Mouse (Mus musculus) hindbrain, postnatal 0 days (tissue): ENCODE measurements around the gene Trim11. TPM values are rescaled to one million over a fixed set of nuclear protein-coding genes. Genes with fewer than 3 reads are reported as not detected.
A peak's percentile ranks its signal among the peaks of the same experiment; 100 is the strongest.

Source experiments
- ATAC-seq: fragments of 200-750 bp; cut with Nextera tagmentation; 2 replicates; pipeline ENCODE4 v1.8.0; 2017; ENCODE audit warnings: mild to moderate bottlenecking, moderate TSS enrichment, moderate library complexity
- DNase-seq: peaks from one replicate; pipeline ENCODE4 v3.0.0-alpha.2; 2015; ENCODE audit warnings: low spot score
- H3K27ac ChIP-seq: fragments of 300-500 bp; sonication (generic); 2 replicates; pipeline ENCODE4 v1.5.1; 2014; ENCODE audit warnings: mild to moderate bottlenecking
- H3K27me3 ChIP-seq: fragments of 300-500 bp; sonication (generic); 2 replicates; pipeline ENCODE4 v1.6.1; 2014; ENCODE audit warnings: low read length, mixed read lengths; ENCODE audit not compliant: insufficient read depth
- H3K36me3 ChIP-seq: fragments of 300-500 bp; sonication (generic); 2 replicates; pipeline ENCODE4 v1.6.1; 2014; ENCODE audit warnings: low read length, mixed read lengths; ENCODE audit not compliant: insufficient read depth
- H3K4me1 ChIP-seq: fragments of 300-500 bp; sonication (generic); 2 replicates; pipeline ENCODE4 v1.6.1; 2014; ENCODE audit warnings: antibody characterized with exemption, low read length, mixed read lengths; ENCODE audit not compliant: insufficient read depth
- H3K4me2 ChIP-seq: fragments of 300-500 bp; sonication (generic); 2 replicates; pipeline ENCODE4 v1.6.1; 2014; ENCODE audit warnings: low read depth, mild to moderate bottlenecking, low read length, moderate library complexity, mixed read lengths
- H3K4me3 ChIP-seq: fragments of 300-500 bp; sonication (generic); 2 replicates; pipeline ENCODE4 v1.5.1; 2014; ENCODE audit warnings: low read length
- H3K9ac ChIP-seq: fragments of 300-500 bp; sonication (generic); replicated peaks from 2 replicates; pipeline ENCODE4 v1.6.1; 2014; ENCODE audit warnings: mild to moderate bottlenecking, low read length, moderate library complexity, mixed read lengths
- H3K9me3 ChIP-seq: fragments of 300-500 bp; sonication (generic); 2 replicates; pipeline ENCODE4 v1.6.1; 2016; ENCODE audit warnings: low read length, mixed read lengths
- CTCF ChIP-seq: IDR thresholded peaks from 2 replicates; pipeline ENCODE4 v1.5.1; 2016; ENCODE audit warnings: antibody characterized with exemption, control low read depth, low read depth
- WGBS: fragments of 180-500 bp; shearing (Covaris S2); extraction: QIAGEN DNeasy Blood & Tissue Kit; methylation state at CpG from one replicate; pipeline ENCODE4 v1.1.7; 2014; 5-methylcytosine and 5-hydroxymethylcytosine counted together
- polyA plus RNA-seq: library from polyadenylated mRNA; unstranded; fragments of >200 nt; fragmentation: Nextera tagmentation; extraction: Ambion mirVana; gene quantifications from 2 replicates; pipeline ENCODE4 v1.2.1, GENCODE M21; 2015
- total RNA-seq: library from RNA; depleted of rRNA; stranded (reverse); fragments of >200 nt; gene quantifications from 2 replicates; pipeline ENCODE4 v1.2.3, GENCODE M21; 2014

Trim11 gene
- total and polyA plus RNA-seq, 2 experiments from 2014 or later = 14.1 to 31.7 TPM

GRCm38 (mm10) chr11:58938322-58939087, 39.4 kb upstream of the Trim11 start, which contains the start of gene Rnf187:
TSS of gene Rnf187 (minus strand) at chr11:58938916.
- Histone ChIP-seq H3K4me3 (peak within 1 kb of the TSS; percentile 94), H3K27ac (peak within 1 kb of the TSS; percentile 97), H3K9ac (peak within 1 kb of the TSS; percentile 98), H3K36me3 (peaks cover 21% of the 10 kb centered on the region; the same call in 1 of the 2 replicates), H3K4me1 (peaks cover 12% of the 10 kb centered on the region; the same call in 1 of the 2 replicates), H3K27me3 (no peaks in the 10 kb centered on the region), H3K4me2 (peak within 1 kb of the TSS; percentile 87), H3K9me3 (no peaks in the 10 kb centered on the region)
- DNase-seq = peak; percentile 97
- 1% methylated on average over 70 of the region's 95 CpGs for WGBS
- TF ChIP-seq CTCF = no peak
- ATAC-seq = peak; percentile 97

GRCm38 (mm10) chr11:58939088-58939439, 38.8 kb upstream of the Trim11 start:
- peak overlapping the region; percentile 98 for H3K9ac ChIP-seq
- peak; percentile 36; the same call in 1 of the 2 replicates for TF ChIP-seq CTCF
- H3K36me3 ChIP-seq = peaks cover 16% of the 10 kb centered on the region; the same call in 1 of the 2 replicates
- peak overlapping the region; percentile 94 for H3K4me3 ChIP-seq
- no peak for ATAC-seq
- WGBS = 13% methylated on average over 6 of the region's 6 CpGs
- H3K27ac ChIP-seq = peak overlapping the region; percentile 97
- H3K27me3 ChIP-seq = no peaks in the 10 kb centered on the region
- H3K9me3 ChIP-seq = no peaks in the 10 kb centered on the region
- H3K4me1 ChIP-seq = peaks cover 12% of the 10 kb centered on the region; the same call in 1 of the 2 replicates
- peak overlapping the region; percentile 87 for H3K4me2 ChIP-seq
- no peak for DNase-seq

- Histone ChIP-seq H3K4me1 (no peaks in the 10 kb centered on the region), H3K4me2 (no peak overlapping the region), H3K9me3 (no peaks in the 10 kb centered on the region), H3K27ac (no peak overlapping the region), H3K4me3 (no peak overlapping the region), H3K36me3 (no peaks in the 10 kb centered on the region), H3K27me3 (no peaks in the 10 kb centered on the region), H3K9ac (no peak overlapping the region)
- ATAC-seq (no peak), DNase-seq (no peak)
- WGBS = 75% methylated on average over 5 of the region's 5 CpGs
- TF ChIP-seq CTCF = no peak
Observed at GRCm38 (mm10) chr11:58944136-58944535, 33.8 kb upstream of the Trim11 start.

GRCm38 (mm10) chr11:58947306-58947705, 30.6 kb upstream of the Trim11 start:
- no peak for TF ChIP-seq CTCF
- Histone ChIP-seq H3K36me3 (no peaks in the 10 kb centered on the region), H3K9ac (peak overlapping the region; percentile 80), H3K4me1 (no peaks in the 10 kb centered on the region), H3K27ac (peak overlapping the region; percentile 97), H3K27me3 (no peaks in the 10 kb centered on the region), H3K4me2 (peak overlapping the region; percentile 68), H3K9me3 (no peaks in the 10 kb centered on the region), H3K4me3 (peak overlapping the region; percentile 56; the same call in 1 of the 2 replicates)
- DNase-seq = no peak
- ATAC-seq = no peak
- 76% methylated on average over 3 of the region's 3 CpGs for WGBS

GRCm38 (mm10) chr11:58947798-58948528, 29.9 kb upstream of the Trim11 start:
- Histone ChIP-seq H3K4me1 (no peaks in the 10 kb centered on the region), H3K9me3 (no peaks in the 10 kb centered on the region), H3K27me3 (no peaks in the 10 kb centered on the region), H3K4me2 (peak overlapping the region; percentile 68), H3K9ac (peak overlapping the region; percentile 80), H3K4me3 (peak overlapping the region; percentile 56), H3K27ac (peak overlapping the region; percentile 97), H3K36me3 (no peaks in the 10 kb centered on the region)
- peak; percentile 80 for DNase-seq
- ATAC-seq = peak; percentile 75
- TF ChIP-seq CTCF = peak; percentile 13; the same call in 1 of the 2 replicates
- 7% methylated on average over 23 of the region's 23 CpGs for WGBS

- Histone ChIP-seq H3K36me3 (no peaks in the 10 kb centered on the region), H3K27me3 (no peaks in the 10 kb centered on the region), H3K4me2 (peak within 1 kb of the TSS; percentile 68), H3K4me3 (peak within 1 kb of the TSS; percentile 56), H3K27ac (peak within 1 kb of the TSS; percentile 97), H3K9ac (peak within 1 kb of the TSS; percentile 80), H3K4me1 (no peaks in the 10 kb centered on the region), H3K9me3 (no peaks in the 10 kb centered on the region)
- DNase-seq = peak; percentile 94
- ATAC-seq = peak; percentile 92
- under 1% methylated on average over 42 of the region's 48 CpGs for WGBS
- TF ChIP-seq CTCF = no peak
Observed at GRCm38 (mm10) chr11:58948542-58949479, 29.1 kb upstream of the Trim11 start, which contains the start of gene Hist3h2ba. TSS of gene Hist3h2ba (plus strand) at chr11:58948920.
